Mouse (Mus musculus) T-helper 17 cell (primary cell): ENCODE data around the gene Tagln3.

Experiments used
- in situ Hi-C, 2 experiments: fragments of 300-600 bp; cut with MboI, MseI; formaldehyde crosslinking; loops; 1 replicate in 1 of 2; 2 replicates in 1 of 2; pipeline ENCODE4 v1.15.1; 2025; ENCODE audit warnings: high pct_unique_total_duplicates in 2 of 2

The Tagln3 gene

DNA sequence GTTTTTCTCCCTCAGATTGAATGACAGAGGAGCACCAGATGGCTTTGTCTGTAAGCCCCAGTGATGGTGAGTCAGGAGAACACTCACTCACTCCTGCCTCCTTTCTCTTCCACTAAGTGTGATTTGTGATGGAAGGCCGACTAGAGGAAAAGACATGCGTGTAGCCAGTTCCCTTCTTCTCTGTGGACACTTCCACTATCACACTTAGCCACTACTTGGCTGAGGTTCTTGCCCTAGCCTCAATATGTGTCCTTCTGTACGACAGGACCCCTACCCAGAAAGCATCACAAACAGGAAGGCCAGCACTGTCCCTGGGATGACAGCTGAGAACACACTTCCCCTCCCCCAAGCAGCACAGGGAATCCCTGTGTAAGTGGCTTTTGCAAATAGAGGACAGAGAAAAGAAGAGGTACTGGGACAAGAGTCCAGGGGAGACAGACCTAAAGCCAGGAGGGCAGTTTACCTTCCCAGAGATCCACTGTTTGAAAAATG is 1.9 kb downstream of the Tagln3 start:
- in situ Hi-C loops, result no loop called here

DNA sequence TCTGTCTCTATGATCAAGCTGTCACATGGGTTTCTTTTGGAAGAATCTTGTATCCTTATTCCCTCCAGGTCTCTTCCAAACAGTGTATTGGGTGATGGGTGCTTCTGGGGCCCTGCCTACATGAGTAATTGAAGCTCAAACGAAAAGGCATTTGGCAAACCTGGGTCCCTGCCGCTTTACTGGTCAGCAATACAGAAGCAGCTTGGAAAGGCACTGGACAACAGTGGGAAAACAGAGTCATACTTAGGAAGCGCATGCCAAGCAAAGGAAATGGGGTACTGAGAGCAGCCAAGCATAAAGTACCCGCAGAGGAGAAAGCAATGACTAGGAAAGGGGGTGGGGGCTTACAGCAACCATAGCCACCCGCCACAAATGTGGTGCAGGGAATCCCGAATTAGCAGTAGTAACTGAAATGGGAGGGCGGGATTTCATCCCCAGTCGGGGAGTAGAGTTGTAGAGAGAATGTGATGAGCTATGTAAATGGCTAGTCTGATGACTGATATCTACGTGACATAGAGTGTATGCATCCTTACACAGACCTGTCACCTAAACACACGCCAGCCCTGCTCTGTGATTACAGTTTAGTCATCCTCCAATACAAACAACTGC is 4.3 kb downstream of the Tagln3 start:
- in situ Hi-C loops, result no loop called here

DNA sequence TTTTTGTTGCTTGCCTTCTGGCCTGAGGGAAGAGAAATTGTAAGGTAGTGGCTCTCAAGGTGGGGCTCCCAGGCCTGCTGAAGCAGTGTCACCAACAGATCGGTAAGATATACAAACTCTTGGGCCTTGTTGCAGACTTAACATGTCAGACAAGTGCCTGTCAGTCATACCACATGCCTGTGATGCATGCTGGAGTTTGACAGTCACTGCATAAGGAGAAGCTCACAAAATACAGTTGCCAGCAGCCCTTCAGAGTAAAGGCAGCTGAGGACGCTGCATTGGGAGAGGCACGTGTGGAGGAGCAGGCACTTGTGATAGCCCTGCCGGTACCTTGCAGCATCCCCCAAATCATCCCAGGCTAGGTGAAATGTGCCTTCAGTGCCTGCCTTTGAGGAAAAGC is 6.1 kb downstream of the Tagln3 start:
- in situ Hi-C loops, result no loop called here

DNA sequence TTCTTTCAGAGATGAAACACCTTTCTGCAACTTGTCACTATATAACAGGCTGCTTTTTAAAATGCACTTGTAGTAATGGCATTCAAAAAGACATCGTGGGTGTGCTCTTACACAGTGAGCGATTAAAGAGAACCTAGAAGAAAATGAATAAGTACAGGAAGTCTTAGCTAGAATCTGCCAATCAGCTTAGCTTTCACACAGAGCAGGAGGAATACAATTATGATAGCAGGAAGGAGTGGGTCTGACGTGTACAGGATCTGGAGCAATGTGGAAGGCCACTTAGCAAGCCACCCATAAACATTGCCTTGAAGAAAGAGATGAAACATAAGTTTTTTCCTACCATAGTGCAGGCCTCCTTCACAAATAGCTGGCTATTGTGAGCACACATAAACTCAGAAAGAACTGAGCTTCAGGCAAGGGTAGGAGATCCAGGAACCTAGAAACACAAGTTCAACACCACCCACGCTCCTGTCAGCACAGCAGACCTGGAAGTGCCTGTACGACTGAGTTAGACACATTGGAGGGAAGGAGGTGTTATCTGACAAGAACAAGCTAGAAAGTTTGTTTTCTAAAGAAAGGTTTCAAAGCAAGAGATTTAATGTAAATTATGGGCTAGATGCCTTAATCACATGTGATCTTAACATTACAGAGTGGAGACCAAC is 9.8 kb downstream of the Tagln3 start:
- in situ Hi-C loops, result no loop called here

DNA sequence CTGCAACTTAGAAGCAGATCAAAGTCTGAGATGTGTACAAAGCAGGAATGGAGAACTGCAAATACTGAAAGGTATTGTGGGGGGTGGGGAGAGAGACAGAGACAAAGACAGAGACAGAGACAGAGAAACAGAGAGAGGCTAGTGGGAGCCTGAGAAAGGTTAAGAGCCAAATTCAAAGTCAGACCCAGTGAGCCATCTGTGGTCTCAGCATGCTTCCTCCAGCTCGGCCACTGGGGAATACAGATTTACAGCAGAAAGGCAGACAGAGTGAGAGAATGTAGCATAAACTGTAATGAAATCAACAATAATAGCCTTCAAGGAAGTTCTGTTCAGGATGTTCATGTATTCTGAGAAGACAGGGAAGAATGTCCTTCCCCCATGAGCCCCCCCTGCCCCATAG is 10.5 kb downstream of the Tagln3 start:
- in situ Hi-C loops, result no loop called here

DNA sequence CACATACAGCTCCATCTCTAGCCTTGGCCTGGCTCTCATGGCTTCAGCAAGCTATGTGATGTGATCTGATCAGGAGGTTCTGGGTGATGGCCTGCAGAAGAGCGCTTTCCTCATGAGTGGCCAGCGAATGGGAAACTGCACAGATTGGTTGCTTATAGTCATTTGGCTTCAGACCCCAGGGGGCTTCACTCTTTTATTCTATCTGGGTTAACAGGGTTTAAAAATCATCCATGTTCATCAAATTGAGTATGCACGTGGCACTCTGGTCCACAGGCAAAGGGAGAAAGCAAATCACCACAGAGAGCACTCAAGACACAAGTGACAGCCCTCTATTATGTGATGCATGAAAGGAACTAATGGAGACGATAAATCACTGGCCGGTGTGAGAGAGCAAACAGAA is 11.1 kb downstream of the Tagln3 start:
- in situ Hi-C loops, result no loop called here

DNA sequence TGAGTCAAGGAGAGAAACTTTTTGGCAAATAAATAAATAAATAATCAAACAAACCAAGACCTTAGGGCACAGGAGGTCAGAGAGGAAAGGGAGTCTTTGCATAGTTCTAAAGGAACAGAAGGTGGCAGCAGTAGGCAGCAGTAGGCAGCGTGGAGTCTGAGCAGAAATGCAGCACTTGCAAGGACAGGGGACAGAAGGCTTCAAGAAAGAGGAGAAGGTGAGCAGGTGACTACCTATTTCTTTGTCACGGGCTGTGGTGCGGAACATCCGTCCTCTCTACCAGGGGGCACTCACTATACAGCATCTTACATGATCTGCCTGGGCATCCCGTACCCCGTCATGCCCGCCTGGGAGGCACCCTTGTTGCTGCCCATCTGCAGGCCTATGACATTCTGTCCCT is 13.1 kb downstream of the Tagln3 start:
- in situ Hi-C loops, result no loop called here

DNA sequence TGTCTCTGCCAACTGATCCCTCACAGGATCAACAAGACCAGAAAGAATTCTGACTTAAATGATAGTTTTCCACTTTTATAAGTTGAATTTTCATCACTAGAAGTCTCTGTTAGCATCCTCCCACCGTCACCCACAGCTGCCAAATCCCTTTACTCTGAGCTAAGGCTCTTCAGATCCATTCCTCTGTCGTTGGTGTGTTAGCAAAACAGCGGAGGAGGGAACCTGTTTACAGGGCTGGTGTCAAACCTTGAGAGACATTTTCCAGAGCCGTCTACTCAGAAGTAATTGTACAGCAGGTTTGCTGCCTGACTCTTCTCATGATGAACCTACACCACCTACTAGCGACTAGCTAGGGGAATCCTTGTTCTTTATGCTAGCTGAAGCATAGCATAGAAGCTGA is 25.1 kb downstream of the Tagln3 start:
- in situ Hi-C loops, result no loop called here

DNA sequence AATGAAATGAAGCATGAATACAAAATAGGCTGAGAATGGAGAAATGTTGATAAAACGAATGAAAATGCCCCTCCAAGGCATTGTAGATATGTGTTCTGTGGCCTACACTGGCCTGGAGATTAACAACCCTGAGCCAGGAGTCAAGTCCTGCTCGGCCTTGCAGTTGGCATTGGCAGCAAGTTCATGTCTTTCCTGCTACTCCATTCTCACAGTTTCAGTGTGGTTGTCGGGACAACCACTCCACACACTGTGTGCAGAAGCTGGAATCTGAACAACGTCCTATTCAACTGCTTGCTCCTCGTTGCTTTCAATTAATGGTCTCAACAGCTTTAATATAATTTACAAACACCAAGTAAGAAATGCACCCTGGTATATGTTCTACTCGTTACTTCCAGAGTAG is 26.4 kb downstream of the Tagln3 start:
- in situ Hi-C loops, result no loop called here

DNA sequence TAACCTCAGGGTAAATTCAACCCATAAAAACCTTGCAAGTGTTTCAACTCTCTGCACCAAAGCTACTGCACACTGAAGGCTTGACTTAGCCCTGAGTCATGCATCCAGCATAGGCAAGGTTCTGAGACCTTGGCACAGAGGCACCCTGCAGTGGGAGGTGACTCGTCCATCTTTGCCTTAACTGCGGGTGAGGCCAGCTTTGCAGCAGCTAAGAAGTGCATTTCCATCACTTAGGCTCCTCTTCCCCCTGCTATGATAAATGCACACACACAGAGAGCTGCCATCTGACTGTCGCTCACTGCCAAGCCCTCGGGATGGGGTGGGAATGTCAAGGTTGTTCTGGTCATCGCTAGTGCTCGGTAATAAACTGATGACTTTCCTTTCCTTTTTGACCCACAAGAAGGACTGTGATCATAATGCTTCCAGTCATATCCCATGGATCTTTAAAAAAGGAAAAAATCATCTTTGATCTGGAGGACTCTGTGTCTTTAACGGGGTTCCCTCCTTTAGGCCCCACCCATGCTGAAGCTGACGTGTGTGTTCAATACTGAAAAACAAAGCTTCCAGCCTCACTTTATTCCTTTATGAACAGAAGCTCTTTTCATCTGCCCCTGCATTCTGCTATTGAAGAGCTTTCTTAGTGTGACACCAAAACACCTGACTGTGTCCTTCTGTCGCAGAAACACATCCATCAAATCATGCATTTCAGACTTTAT is 28.8 kb downstream of the Tagln3 start:
- in situ Hi-C loops, result no loop called here

DNA sequence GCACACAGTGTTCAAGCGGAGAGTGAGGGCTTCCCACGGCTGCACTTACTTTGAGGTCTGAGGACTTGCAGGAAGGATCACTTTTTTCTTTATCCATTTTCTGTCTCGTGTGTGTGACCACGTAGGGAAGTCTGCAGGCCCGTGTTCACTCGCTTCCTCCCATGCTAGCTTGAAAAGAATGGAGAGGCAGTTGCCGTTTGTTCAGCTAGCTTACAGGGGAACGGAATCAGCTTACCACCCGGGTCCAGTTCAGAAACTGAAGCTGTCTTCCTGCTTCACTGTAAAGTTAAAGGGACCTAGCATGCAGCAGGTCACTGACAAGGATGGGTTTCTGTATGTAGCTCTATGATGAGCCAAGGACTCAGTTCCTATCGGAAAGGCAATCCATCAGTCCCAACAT is 30.9 kb downstream of the Tagln3 start, which contains the start of gene Tmprss7:
TSS of gene Tmprss7 (minus strand) at position 101 of the 400 bp plus-strand sequence.
- in situ Hi-C loops, result no loop called here

DNA sequence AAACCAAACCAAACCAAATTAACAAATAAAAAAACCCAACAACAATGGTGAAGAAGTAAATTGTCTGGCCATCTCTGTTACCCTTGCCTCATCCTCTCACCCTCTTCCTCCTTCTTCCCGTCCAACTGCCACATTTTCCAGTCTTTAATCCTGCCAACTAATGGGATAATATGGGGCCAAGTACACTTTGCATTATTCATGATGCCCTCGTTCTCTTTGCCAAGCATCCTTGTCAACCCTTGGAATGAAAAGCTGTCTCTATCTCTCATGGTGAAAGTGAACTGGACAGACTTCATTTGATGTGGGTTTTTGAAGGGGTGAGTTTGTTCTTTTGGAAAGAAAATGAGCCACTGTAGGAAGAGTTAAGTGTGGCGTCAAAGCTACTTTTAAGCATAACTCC is 31.6 kb downstream of the Tagln3 start:
- in situ Hi-C loops, result no loop called here

DNA sequence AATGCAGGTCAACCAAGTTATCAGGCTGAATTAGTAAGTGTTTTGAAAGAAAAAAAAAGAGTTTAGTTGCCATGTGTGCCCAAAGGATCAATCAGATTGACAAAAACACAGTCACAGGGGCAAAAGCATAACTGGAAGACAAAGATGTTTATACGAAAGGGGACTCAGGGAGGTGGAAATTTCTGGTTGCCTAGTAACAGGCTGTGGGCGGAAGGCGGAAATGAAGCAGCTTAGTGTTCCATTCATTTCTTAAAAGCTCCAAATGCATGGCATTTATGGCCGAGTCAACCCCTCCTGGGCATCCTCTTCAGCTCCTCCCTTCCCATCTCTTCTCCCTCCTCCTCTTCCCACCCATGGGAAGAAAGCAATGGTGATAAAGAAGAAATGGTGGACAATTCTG is 34.2 kb downstream of the Tagln3 start:
- in situ Hi-C loops, result no loop called here

DNA sequence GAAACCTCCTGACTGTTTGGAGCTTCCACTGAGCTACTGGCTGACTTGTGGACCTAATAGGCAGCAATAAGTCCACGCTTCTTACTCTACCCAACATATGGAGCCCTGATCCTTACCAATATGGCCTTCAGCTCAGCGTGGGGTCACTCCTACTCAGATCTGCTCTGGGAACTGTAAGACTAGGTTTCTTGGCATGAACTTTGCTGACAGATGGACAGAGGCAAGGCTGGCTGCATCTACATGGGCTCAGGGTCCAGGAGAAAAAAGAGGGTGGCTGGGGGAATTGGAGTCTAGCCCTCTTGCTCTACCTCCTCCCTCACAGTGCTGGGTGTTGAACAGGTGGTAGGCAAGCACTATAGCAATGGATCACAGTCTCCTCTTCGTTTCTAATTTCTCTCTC is 37.6 kb downstream of the Tagln3 start:
- in situ Hi-C loops, result loop anchor here in 1 of 2 experiments (10.0 kb wide), 1 partner anchor 398 kb away; no protein-coding TSS in a partner anchor

DNA sequence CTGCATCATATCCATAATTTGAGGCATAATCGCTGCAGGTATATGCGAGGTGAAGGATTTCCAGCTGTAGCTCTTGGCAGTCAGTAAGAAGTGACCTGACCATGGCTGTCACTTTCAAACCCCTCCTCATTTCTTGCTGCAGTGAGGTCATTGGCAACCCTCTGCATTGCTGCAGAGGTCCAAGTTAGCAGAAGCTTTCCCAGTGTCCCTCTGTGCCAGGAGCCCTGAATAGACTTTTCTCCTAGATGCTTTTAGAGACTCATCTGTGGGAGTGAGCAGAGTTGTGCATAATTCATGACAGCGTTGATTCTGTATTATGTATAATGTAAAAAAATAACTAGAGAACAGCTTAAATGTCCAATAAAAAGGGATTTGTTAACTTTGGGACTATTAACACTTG is 39.1 kb downstream of the Tagln3 start:
- in situ Hi-C loops, result loop anchor here in 1 of 2 experiments (10.0 kb wide), 1 partner anchor 400 kb away; no protein-coding TSS in a partner anchor

DNA sequence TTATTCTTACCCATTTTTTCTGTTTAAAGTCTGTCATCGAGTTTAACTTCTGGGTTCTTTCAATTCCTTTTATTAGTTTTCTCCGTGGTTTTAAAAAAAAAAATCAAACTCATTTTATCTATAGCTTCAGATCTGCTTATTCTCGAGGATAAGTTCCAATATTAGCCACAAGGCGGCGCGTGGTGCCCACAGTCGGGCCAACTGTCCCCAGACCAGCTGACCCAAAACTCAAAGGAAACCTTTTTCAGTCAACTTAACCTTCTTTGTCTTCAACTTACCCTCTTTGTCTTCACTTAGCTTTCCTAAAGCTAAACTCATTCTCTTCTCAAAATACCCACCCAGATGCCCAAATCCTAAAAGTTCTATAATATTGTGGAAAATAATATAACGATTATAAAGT is 39.6 kb downstream of the Tagln3 start:
- in situ Hi-C loops, result loop anchor here in 1 of 2 experiments (10.0 kb wide), 1 partner anchor 400 kb away; no protein-coding TSS in a partner anchor

DNA sequence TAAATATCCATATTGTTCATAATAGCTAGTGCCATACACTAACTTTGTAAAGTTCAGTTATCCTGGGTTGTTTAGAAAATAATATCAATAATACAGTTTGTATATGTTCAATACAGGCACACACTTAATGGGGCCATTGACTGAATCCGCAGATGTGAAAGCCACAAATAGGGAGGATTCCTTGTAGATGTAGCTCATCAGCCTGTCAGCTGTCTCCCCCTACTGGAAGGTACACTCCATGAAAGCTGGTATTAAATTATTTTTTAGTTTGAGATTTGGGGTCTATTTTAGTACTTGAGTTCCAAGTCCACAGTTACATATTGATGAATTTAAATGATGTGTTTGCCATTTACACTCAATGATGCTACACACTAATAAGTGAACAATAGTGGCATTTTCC is 47.9 kb downstream of the Tagln3 start:
- in situ Hi-C loops, result loop anchor here in 1 of 2 experiments (5.0 kb wide), 1 partner anchor 94 kb away; no protein-coding TSS in a partner anchor

DNA sequence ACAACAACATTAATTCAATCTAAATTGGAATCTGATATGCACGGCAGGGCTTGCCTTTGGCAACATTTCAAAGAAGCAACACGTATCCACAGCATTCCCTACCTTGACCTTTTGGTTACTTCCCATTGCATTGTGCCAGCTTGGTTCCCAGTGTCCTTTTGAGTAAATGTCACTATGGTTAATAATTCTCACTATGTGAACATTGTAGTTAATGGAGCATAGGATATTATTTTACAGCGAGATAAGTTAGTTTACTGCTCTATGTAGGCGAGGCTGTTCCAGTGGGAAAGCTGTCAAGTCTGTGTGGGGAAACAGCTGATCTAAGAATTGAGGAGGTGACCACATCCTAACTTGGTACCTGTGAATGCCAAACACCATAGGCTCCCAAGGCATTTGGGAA is 54.4 kb downstream of the Tagln3 start:
- in situ Hi-C loops, result loop anchor here in 1 of 2 experiments (5.0 kb wide), 1 partner anchor 33 kb away; no protein-coding TSS in a partner anchor

DNA sequence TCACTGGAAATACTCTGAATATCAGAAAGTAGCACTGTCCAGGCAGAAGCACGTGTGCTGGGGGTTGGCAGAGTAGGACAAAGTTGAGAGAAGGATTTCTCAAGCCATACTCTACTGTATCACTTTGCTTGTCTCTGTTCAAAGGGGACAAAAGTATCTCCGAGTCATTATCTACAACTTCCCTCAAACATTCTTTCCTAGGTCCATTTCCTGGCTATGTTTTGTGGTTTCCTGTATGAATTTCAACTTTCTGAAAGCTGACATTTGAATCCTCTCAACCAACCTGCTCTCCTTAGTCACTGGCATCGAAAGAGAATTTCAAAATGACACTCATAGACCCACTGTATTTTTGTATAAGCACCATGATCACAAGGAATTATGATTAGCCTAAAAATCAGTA is 56.2 kb downstream of the Tagln3 start:
- in situ Hi-C loops, result loop anchor here in 1 of 2 experiments (5.0 kb wide), 1 partner anchor 86 kb away; no protein-coding TSS in a partner anchor

DNA sequence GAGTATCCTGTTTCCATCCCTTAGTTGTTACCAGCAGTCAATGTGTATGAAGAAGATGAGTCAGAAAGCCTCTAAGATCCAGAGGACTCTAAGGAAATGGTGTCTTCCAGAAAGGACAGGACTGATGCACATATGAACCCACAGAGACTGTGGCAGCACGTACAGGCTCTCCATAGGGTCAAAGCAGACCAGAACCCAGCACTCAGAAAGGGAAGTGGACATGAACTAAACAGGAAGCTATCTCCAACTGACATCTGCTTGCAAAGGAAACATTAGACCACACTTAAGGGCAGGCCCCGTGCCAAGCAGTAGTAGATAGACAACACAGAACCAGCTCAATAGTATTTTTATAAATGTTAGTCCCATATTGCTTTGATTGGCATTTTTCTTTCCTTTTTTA is 58.3 kb downstream of the Tagln3 start:
- in situ Hi-C loops, result loop anchor here in 1 of 2 experiments (5.0 kb wide), 1 partner anchor 84 kb away; no protein-coding TSS in a partner anchor

DNA sequence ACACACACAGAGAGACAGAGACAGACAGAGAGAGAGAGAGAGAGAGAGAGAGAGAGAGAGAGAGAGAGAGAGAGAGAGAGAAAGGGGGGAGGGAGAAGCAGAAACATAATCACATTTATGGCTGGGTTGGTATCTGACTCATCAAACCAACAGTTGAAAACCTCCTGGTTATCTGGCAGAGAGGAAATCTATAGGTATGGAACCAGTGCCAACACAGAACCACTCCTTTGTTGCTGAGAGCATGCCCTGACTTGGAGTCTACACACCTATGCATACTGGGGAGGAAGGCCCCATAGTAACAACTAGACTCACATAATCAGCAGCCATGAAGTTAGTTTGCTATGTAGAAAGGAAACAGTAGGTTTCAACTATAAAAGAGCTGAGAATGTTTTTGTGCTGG is 62.0 kb downstream of the Tagln3 start:
- in situ Hi-C loops, result no loop called here
